Mouse (Mus musculus) inflammation-experienced regulatory T-cells, adult 6 months (primary cell): ENCODE results near the gene Shisa3. TPM values are rescaled to one million over a fixed set of nuclear protein-coding genes. Genes with fewer than 3 reads are reported as not detected.

Experiments used
- polyA plus RNA-seq, 3 experiments: library from polyadenylated mRNA; unstranded; fragments of 100-300 nt; shearing (Covaris generic); gene quantifications; one replicate each; pipeline ENCODE4 v1.2.1; 2017

Shisa3 gene
- polyA plus RNA-seq, 3 experiments from 2014 or later = 0.34 to 0.59 TPM; not detected in 1

Other genes starting within 250 kb of the Shisa3 start
- under 1 TPM in 2 of 3 experiments, not detected in 1; 0.17 to 0.49 TPM for gene Bend4, start 179.6 kb upstream of the Shisa3 start, polyA plus RNA-seq
- gene Atp8a1, start 239.6 kb downstream of the Shisa3 start, polyA plus RNA-seq = 10 to 100 TPM in 2 of 3 experiments, 1 to 10 TPM in 1; 5.0 to 12.7 (median 12.0) TPM